Mouse (Mus musculus) heart, embryonic 10.5 days (tissue): Measurements from ENCODE around the gene Map3k12. TPM values are rescaled to one million over a fixed set of nuclear protein-coding genes. Genes with fewer than 3 reads are reported as not detected.

Source experiments
- DNase-seq: peaks from one replicate; pipeline ENCODE4 v3.0.0-alpha.2; 2017; ENCODE audit warnings: low spot score
- H3K27ac ChIP-seq: fragments of 300-500 bp; sonication (generic); 2 replicates; pipeline ENCODE4 v1.5.1; 2016; ENCODE audit warnings: mild to moderate bottlenecking
- H3K27me3 ChIP-seq: fragments of 300-500 bp; sonication (generic); 2 replicates; pipeline ENCODE4 v1.6.1; 2016; ENCODE audit warnings: mild to moderate bottlenecking; ENCODE audit not compliant: poor library complexity, insufficient read depth, severe bottlenecking
- H3K36me3 ChIP-seq: fragments of 300-500 bp; sonication (generic); 2 replicates; pipeline ENCODE4 v1.6.1; 2016; ENCODE audit warnings: mild to moderate bottlenecking, moderate library complexity
- H3K4me1 ChIP-seq: fragments of 300-500 bp; sonication (generic); 2 replicates; pipeline ENCODE4 v1.6.1; 2016; ENCODE audit warnings: mild to moderate bottlenecking
- H3K4me3 ChIP-seq: fragments of 300-500 bp; sonication (generic); 2 replicates; pipeline ENCODE4 v1.5.1; 2016; ENCODE audit warnings: mild to moderate bottlenecking, moderate library complexity
- H3K9me3 ChIP-seq: fragments of 300-500 bp; sonication (generic); 2 replicates; pipeline ENCODE4 v1.6.1; 2016; ENCODE audit warnings: mild to moderate bottlenecking, moderate library complexity
- WGBS: fragments of 180-500 bp; shearing (Covaris S2); methylation state at CpG from one replicate; pipeline ENCODE4 v1.1.7; 2016; 5-methylcytosine and 5-hydroxymethylcytosine counted together
- polyA plus RNA-seq: library from polyadenylated mRNA; unstranded; fragments of >200 nt; fragmentation: Nextera tagmentation; extraction: Ambion mirVana; gene quantifications from 2 replicates; pipeline ENCODE4 v1.2.1, GENCODE M21; 2016

Map3k12 gene
- polyA plus RNA-seq, 1 experiment from 2014 or later, result 19.7 TPM

DNA sequence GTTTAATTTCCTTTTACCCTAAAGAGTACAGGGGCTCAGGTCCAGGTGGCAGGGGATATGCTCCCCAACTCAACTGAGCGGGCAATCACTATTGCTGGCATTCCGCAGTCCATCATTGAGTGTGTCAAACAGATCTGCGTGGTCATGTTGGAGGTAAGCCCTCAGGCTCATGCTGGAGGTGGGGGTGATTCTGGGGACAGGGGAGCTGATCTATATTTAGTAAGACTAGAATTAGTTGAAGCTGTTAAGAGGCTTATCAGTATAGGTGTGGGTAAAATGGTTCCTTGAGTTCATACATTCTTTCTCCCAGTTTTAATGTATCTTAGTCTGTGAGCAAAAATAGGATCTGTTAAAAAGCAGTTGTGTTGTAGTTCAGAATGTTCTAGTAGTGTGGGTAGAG lies 33.7 kb downstream of the Map3k12 start:
- Histone ChIP-seq H3K9me3 (no peaks in the 10 kb centered on the region), H3K4me3 (no peak overlapping the region), H3K27ac (no peak overlapping the region), H3K36me3 (peaks cover 96% of the 10 kb centered on the region), H3K27me3 (no peaks in the 10 kb centered on the region), H3K4me1 (peaks cover 14% of the 10 kb centered on the region; the same call in 1 of the 2 replicates)
- no peak for DNase-seq
- 58% methylated on average over 3 of the region's 3 CpGs for WGBS

DNA sequence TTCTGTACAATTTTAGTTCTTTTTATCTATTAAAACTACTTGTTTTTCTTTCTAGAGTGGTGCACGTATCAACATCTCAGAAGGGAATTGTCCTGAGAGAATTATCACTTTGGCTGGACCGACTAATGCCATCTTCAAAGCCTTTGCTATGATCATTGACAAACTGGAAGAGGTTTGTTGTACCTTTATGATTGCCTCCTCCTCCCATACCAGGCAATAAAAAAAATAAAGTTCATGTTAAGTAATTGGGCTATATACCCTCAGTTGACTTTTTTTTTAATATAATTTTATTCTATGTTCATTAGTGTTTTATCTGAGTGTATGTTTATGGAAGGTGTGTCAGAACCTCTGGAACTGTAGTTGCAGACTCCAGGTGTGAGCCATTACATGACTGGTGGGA lies 42.3 kb downstream of the Map3k12 start:
- Histone ChIP-seq H3K27me3 (no peaks in the 10 kb centered on the region), H3K36me3 (peaks cover 61% of the 10 kb centered on the region), H3K27ac (no peak overlapping the region), H3K9me3 (no peaks in the 10 kb centered on the region), H3K4me3 (no peak overlapping the region), H3K4me1 (0 out of 2 replicates have a peak, but pooled peaks cover 3% of the 10 kb centered on the region)
- no peak for DNase-seq
- 87% methylated on average over 2 of the region's 2 CpGs for WGBS

DNA sequence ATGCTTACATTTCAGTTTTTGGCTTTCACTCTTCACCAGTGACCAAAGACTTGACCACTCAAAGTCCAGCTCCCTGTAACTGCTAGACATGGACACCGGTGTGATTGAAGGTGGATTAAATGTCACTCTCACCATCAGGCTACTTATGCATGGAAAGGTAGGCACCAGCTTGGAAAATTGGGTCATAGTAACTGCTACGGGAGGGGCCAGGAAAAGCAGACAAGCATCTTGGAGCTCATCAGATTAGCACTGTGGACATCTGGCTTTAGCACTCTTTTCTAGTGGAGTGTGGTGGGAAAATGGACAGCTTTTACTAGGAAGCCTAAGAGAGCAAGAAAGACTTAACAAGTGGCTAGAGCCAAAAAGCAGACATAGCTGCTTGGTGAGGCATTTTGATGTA lies 43.6 kb downstream of the Map3k12 start:
- Histone ChIP-seq H3K4me3 (peak overlapping the region; percentile 12; the same call in 1 of the 2 replicates), H3K27ac (no peak overlapping the region), H3K9me3 (no peaks in the 10 kb centered on the region), H3K27me3 (no peaks in the 10 kb centered on the region), H3K36me3 (peaks cover 56% of the 10 kb centered on the region), H3K4me1 (0 out of 2 replicates have a peak, but pooled peaks cover 3% of the 10 kb centered on the region)
- 74% methylated on average over 2 of the region's 2 CpGs for WGBS
- no peak for DNase-seq

DNA sequence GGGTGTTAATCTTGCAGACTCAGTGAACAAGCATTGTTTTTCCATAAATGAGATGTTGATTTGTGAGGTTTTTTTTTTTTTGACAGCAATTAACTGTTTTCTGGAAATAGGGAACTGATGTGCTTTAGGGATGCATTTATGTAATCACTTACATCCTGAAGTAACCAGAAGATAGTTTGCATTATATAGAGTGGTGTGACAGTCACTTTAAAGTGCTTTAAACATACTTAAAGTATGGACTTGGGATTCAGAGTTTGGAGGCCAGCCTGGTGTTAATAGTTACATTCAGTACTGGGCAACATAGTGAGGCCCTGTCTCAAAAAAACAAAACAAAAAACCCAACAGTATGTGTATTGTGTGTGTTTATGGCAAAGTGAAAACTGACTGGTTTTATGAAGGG lies 45.1 kb downstream of the Map3k12 start:
- peaks cover 43% of the 10 kb centered on the region for H3K36me3 ChIP-seq
- peak overlapping the region; percentile 90 for H3K4me3 ChIP-seq
- DNase-seq, result peak; percentile 7
- H3K9me3 ChIP-seq, result no peaks in the 10 kb centered on the region
- no peaks in the 10 kb centered on the region for H3K27me3 ChIP-seq
- no peak overlapping the region for H3K27ac ChIP-seq
- 0 out of 2 replicates have a peak, but pooled peaks cover 3% of the 10 kb centered on the region for H3K4me1 ChIP-seq

DNA sequence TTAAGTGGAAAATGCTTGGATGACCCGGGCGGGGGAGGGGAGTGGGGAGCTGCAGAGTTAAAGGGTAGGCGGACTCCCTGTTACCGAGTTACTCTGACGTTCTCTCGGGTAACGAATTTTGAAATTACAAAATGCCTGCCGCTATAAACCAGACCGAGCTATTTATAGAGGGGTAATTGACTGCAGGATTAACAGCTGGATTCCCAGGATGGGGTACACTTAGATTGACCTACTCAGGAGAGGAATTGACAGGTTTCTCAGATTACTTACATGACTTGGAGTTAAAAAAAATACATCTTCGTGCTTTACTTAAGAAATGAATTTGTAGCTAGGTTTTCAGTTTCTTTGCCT lies 45.6 kb downstream of the Map3k12 start:
- 0% methylated on average over 10 of the region's 10 CpGs for WGBS
- H3K27ac ChIP-seq, result peak overlapping the region; percentile 99

GRCm38 (mm10) chr15:102470605-102471294 lies 46.1 kb downstream of the Map3k12 start:
- Histone ChIP-seq H3K27me3 (no peaks in the 10 kb centered on the region), H3K4me1 (0 out of 2 replicates have a peak, but pooled peaks cover 3% of the 10 kb centered on the region), H3K4me3 (peak overlapping the region; percentile 90), H3K9me3 (no peaks in the 10 kb centered on the region), H3K27ac (peak overlapping the region; percentile 99), H3K36me3 (peaks cover 33% of the 10 kb centered on the region)
- peak; percentile 92 for DNase-seq
- WGBS, result under 1% methylated on average over 43 of the region's 67 CpGs

More for the DNA sequence above, 45.6 kb downstream of the Map3k12 start:
- H3K27me3 ChIP-seq, result no peaks in the 10 kb centered on the region
- DNase-seq, result no peak
- no peaks in the 10 kb centered on the region for H3K9me3 ChIP-seq
- H3K4me3 ChIP-seq, result peak overlapping the region; percentile 90
- peaks cover 38% of the 10 kb centered on the region for H3K36me3 ChIP-seq
- 0 out of 2 replicates have a peak, but pooled peaks cover 3% of the 10 kb centered on the region for H3K4me1 ChIP-seq

DNA sequence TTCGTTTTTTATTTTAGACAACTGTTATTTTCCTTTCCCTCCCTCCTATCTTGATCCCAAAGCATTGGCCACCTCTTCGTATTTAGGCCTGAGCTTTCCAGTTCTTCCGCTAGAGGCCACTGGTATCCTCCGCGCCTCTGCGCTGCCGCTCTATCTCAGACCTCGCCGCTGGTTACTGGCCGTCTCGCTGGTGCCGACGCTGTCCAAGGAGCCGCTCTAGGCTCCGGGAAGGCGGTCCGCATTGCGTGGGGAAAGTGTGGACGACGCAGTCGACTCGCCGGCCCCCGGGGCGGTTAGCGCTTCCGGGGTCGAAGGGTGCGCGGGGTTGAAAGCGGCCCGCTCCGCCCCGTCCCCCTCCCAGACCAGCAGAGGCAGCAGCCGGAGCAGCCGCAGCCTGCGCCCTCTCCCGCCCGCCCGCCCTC lies 46.7 kb downstream of the Map3k12 start, which contains the start of gene Pcbp2:
TSS of gene Pcbp2 (plus strand) at position 357 of the 422 bp plus-strand sequence.
- DNase-seq, result peak; percentile 99
- H3K4me3 ChIP-seq, result peak within 1 kb of the TSS; percentile 90
- H3K36me3 ChIP-seq, result peaks cover 27% of the 10 kb centered on the region
- peak within 1 kb of the TSS; percentile 99 for H3K27ac ChIP-seq
- 0 out of 2 replicates have a peak, but pooled peaks cover 3% of the 10 kb centered on the region for H3K4me1 ChIP-seq
- H3K9me3 ChIP-seq, result no peaks in the 10 kb centered on the region
- H3K27me3 ChIP-seq, result no peaks in the 10 kb centered on the region
- under 1% methylated on average over 35 of the region's 40 CpGs for WGBS

DNA sequence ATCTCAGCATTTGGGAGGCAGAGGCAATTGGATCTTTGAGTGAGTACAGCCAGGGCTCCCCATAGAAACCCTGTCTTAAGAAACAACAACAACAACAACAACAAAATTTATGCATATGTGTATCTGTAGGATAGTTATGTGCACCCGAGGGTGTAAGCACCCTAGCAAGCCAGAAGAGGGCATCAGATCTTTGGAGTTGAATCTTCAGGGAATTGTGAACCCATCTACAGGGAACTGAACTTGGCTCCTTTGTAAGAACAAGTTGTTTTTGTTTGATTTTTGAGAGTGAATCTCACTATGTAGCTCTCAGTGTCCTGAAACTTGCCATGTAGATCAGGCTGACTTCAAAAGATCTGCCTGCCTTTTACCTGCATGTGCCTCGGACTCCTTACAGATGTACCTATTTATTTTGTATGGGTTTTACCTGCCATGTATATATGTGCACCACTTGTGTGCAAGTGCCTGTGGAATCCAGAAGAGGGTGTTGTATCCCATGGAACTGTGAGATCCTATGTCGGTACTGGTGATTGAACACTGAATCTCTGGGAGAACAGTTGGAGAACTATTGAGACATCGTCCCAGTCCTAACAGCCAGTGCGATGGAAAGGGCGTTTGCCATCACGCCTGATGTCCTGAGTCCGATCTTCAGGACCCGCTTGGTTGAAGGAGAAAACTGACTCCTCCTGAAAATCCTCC lies 48.0 kb downstream of the Map3k12 start:
- H3K4me1 ChIP-seq, result 0 out of 2 replicates have a peak, but pooled peaks cover 3% of the 10 kb centered on the region
- H3K36me3 ChIP-seq, result peaks cover 14% of the 10 kb centered on the region
- no peaks in the 10 kb centered on the region for H3K27me3 ChIP-seq
- H3K27ac ChIP-seq, result no peak overlapping the region
- WGBS, result 93% methylated on average over 9 of the region's 9 CpGs
- H3K4me3 ChIP-seq, result no peak overlapping the region
- DNase-seq, result peak; percentile 69
- no peaks in the 10 kb centered on the region for H3K9me3 ChIP-seq

DNA sequence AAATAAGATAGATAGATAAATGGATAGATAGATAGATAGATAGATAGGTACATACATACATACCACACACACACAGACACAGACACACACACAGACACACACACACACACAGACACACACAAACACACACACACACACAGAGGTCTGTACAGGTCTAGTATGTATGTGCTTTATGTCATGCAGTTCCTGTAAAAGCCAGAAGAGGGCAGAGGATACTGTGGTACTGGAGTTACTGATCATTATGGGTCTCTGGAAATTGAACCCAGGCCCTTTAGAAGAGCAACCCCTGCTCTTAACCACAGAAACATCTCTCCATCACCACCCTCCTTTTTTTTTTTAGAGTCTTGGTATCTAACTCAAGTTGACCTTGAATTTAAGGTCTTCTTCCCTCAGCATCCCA lies 53.2 kb downstream of the Map3k12 start:
- Histone ChIP-seq H3K4me1 (peaks cover 19% of the 10 kb centered on the region), H3K27ac (no peak overlapping the region), H3K4me3 (no peak overlapping the region), H3K27me3 (no peaks in the 10 kb centered on the region), H3K36me3 (peaks cover 14% of the 10 kb centered on the region), H3K9me3 (no peaks in the 10 kb centered on the region)
- no peak for DNase-seq

GRCm38 (mm10) chr15:102461430-102462075 lies 55.3 kb downstream of the Map3k12 start:
- no peak for DNase-seq
- no peaks in the 10 kb centered on the region for H3K27me3 ChIP-seq
- H3K4me3 ChIP-seq, result no peak overlapping the region
- H3K27ac ChIP-seq, result no peak overlapping the region
- H3K36me3 ChIP-seq, result peaks cover 12% of the 10 kb centered on the region
- peaks cover 19% of the 10 kb centered on the region for H3K4me1 ChIP-seq
- H3K9me3 ChIP-seq, result no peaks in the 10 kb centered on the region
- 83% methylated on average over 9 of the region's 9 CpGs for WGBS

DNA sequence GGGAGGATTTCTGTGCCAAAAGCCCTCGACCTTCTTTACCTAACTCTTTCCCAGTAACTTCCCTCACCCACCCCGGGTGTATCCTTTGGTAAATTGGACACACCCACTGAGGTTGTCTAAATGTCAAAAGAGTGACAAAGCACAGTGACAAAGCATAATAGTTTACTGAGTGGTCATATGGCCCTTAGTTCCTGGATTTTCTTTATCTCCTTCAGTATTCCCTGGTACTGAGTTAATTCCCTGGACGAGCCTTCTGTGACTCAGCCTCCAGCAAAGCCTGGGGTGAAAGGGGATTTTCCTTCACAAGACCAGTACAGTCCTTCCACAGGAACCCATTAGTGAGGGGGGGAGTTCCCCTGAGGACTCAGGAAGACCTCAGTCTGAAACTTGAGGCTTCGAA lies 55.9 kb downstream of the Map3k12 start:
- no peaks in the 10 kb centered on the region for H3K9me3 ChIP-seq
- H3K27me3 ChIP-seq, result no peaks in the 10 kb centered on the region
- H3K36me3 ChIP-seq, result peaks cover 12% of the 10 kb centered on the region
- peak overlapping the region; percentile 64 for H3K4me3 ChIP-seq
- peak overlapping the region; percentile 42; the same call in 1 of the 2 replicates for H3K27ac ChIP-seq
- no peak for DNase-seq
- WGBS, result 55% methylated on average over 4 of the region's 4 CpGs
- peaks cover 19% of the 10 kb centered on the region for H3K4me1 ChIP-seq

DNA sequence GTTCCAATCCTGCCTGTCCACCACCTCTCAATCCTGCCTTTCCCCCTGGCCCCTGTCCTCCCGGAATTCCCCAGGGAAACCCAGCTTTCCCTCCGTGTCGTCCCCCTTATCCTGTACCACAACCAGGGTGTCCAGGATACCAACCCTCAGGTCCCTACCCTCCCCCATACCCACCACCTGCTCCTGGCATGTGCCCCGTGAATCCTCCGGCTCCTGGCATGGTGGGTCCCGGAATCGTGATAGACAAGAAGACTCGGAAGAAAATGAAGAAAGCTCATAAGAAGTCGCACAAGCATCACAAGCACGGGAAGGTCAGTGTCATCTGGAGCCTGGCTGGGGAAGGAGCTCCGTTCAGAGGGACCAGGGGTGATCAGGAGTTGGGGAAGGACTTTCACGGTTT lies 56.5 kb downstream of the Map3k12 start:
- WGBS, result 69% methylated on average over 12 of the region's 12 CpGs
- Histone ChIP-seq H3K36me3 (peaks cover 12% of the 10 kb centered on the region), H3K27me3 (no peaks in the 10 kb centered on the region), H3K9me3 (no peaks in the 10 kb centered on the region), H3K27ac (peak overlapping the region; percentile 49; the same call in 1 of the 2 replicates), H3K4me1 (peaks cover 19% of the 10 kb centered on the region), H3K4me3 (peak overlapping the region; percentile 64)
- DNase-seq, result no peak

DNA sequence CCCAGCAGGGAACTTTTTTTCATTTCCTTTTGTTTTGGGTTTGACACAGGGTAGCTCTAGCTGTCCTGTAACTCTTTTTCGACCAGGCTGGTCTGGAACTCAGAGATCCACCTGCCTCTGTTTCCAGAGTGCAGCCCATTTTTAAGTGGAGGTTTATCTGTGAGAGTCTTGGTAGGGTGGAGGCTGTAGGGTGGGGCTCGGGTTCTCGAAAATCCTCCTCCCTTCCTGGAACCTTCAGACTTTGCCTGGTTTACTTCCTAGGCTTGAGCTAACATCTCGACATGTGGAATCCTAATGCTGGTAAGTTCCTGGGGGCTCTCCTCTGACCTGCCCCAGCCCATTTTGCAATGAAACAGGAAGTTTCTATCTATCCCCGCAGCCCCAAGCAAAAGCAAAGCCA lies 57.0 kb downstream of the Map3k12 start:
- Histone ChIP-seq H3K27ac (peak overlapping the region; percentile 83; the same call in 1 of the 2 replicates), H3K36me3 (peaks cover 12% of the 10 kb centered on the region), H3K9me3 (no peaks in the 10 kb centered on the region), H3K27me3 (no peaks in the 10 kb centered on the region), H3K4me3 (peak overlapping the region; percentile 64), H3K4me1 (peaks cover 19% of the 10 kb centered on the region)
- peak; percentile 81 for DNase-seq
- WGBS, result 54% methylated on average over 5 of the region's 5 CpGs
